In the genomic region with DNA sequence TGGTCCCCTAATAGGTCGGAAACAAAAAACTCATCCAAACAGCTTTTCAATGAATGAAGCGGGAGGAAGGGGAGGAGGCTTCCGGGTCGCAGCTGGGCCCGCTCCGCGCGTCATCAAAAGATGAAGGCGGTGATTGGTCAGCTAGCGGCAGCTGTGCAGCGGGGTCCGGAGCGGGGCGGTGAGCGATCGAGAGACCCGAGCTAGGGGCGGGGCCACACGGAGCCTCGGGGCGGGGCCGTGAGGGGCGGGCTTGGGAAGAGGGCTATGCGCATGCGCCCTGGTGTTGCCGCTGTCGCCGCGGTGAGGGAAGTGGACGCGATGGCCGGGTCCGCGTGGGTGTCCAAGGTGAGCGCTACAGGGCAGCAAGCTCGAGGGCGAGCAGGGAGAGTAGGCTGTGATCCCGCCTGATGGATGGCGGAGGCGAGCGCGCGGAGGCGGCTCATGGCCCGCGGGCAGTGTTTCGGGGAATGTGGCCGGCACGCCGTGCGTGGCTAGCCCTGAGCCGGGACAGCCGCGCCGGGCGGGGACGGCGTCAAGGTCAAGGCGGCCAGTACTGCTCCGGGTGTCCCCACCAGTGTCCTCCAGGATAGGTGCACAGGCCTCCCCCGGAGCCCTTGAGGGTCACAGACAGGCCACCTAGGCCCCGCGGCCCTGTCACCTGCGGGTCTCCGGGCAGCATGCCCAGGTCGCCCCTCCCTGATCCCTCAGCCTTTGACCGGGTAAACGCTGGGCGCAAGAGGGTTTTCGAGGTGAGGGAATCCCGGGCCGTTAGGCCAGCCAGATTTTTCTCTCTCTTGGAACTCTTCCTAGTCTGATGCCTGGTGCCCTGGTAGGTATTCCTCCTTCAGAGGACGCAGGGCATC, we compare ENCODE assay signal across 8 mouse cellular contexts. TPM values are rescaled to one million over a fixed set of nuclear protein-coding genes. Genes with fewer than 3 reads are reported as not detected.
A peak's percentile ranks its signal among the peaks of the same experiment; 100 is the strongest.
DNase-seq lines count a peak whose midpoint lies in the region; ATAC-seq and TF ChIP-seq lines count a peak whose summit lies in the region.

Gene Idh3a, plus strand, starts transcription at position 136 of the 863 bp plus-strand sequence.

- TF ChIP-seq CTCF in cortical plate, adult 2 months (IDR thresholded peaks at IDR 0.05; ENCODE audit: extremely low read depth, insufficient read depth, low read length): no peak

- peak; percentile 77; the same call in 1 of the 2 replicates for TF ChIP-seq POLR2A in cortical plate, adult 2 months (IDR thresholded peaks at IDR 0.05; ENCODE audit: extremely low read depth, insufficient read depth, low read length)

- peak; percentile 98 for ATAC-seq in activated CD4-positive, CD25-positive, alpha-beta regulatory T cell, adult 4 months
- ATAC-seq in megakaryocyte progenitor cell, adult 5-6 weeks (replicated peaks; ENCODE audit: poor library complexity): peak; percentile 94

- peaks cover 8% of the 10 kb centered on the region for H3K4me1 ChIP-seq in cortical plate, adult 2 months (ENCODE audit: control insufficient read depth, insufficient read depth, low read length)

- DNase-seq in gastrocnemius, postnatal 10 days: peak; percentile 99
- peak; percentile 98 for DNase-seq in induced T-regulatory cell, adult 2 months (ENCODE audit: low read depth)
- DNase-seq in left cerebral cortex, adult 9 months (ENCODE audit: low spot score in 2 of 2): peak; percentile 95 to 97
- peak; percentile 99 for DNase-seq in right cerebral cortex, postnatal 14 days
- peak; percentile 93 to 98 for DNase-seq in urinary bladder, postnatal 36 days (ENCODE audit: low spot score in 2 of 2)

- H3K27ac ChIP-seq in cortical plate, adult 2 months (ENCODE audit: insufficient read depth, low read length): peak within 1 kb of the TSS; percentile 30

- H3K4me3 ChIP-seq in cortical plate, adult 2 months (ENCODE audit: insufficient read depth, low read length): peak within 1 kb of the TSS; percentile 69

RNA-seq across cellular contexts. Expression of gene Idh3a, which starts in this region (rescaled TPM):
- polyA plus RNA-seq in activated CD4-positive, CD25-positive, alpha-beta regulatory T cell, adult 4 months (2017; shearing (Covaris generic)): 100 to 1,000 TPM; 155 to 163 TPM
- 179 and 184 TPM in 2 replicates for polyA plus RNA-seq in cortical plate, adult 2 months (2012; rRNA removed)
- total RNA-seq in gastrocnemius, postnatal 10 days (2021): 100 to 1,000 TPM; 320 to 400 TPM
- 126 and 142 TPM in 2 replicates for total RNA-seq in megakaryocyte progenitor cell, adult 5-6 weeks (2015)
- total RNA-seq in megakaryocyte progenitor cell, adult 5-6 weeks (2017): 74.5 and 85.5 TPM in 2 replicates

Comparison
In these comparisons a context has a peak if more than half of its experiments do, and no peak if none do; other contexts are left out.
1. Peak in every context shown above with its lines: DNase-seq, ATAC-seq, H3K4me3 ChIP-seq and H3K27ac ChIP-seq.